Mouse (Mus musculus): ENCODE results near the gene Dll4. TPM values are rescaled to one million over a fixed set of nuclear protein-coding genes. Genes with fewer than 3 reads are reported as not detected.

Gene Dll4
- total RNA-seq, 2 experiments from 2014 or later: 12.6 to 12.9 TPM

Other genes with a start within 250 kb of the Dll4 start
- 1 to 10 TPM; 3.7 to 4.0 TPM for gene Rad51, start 213.0 kb upstream of the Dll4 start, total RNA-seq (2021)
- 1 to 10 TPM; 6.8 to 8.9 TPM for gene Rmdn3, start 168.8 kb upstream of the Dll4 start, total RNA-seq (2021)
- under 1 TPM in 1 of 2 experiments, not detected in 1; 0.72 TPM for gene Gchfr, start 158.0 kb upstream of the Dll4 start, total RNA-seq (2021)
- gene Gm14137, start 151.3 kb upstream of the Dll4 start, total RNA-seq (2021): under 1 TPM in 1 of 2 experiments, not detected in 1; 0.16 TPM
- gene Zfyve19, start 117.2 kb upstream of the Dll4 start, total RNA-seq (2021): 10 to 100 TPM; 13.6 to 21.8 TPM
- 10 to 100 TPM; 11.8 to 11.9 TPM for gene Dnajc17, start 117.0 kb upstream of the Dll4 start, total RNA-seq (2021)
- not detected for gene Ppp1r14d, start 95.9 kb upstream of the Dll4 start, total RNA-seq (2021)
- under 1 TPM; 0.18 to 0.49 TPM for gene Spint1, start 88.4 kb upstream of the Dll4 start, total RNA-seq (2021)
- gene Rhov, start 54.5 kb upstream of the Dll4 start, total RNA-seq (2021): not detected
- gene Vps18, start 37.0 kb upstream of the Dll4 start, total RNA-seq (2021): 1 to 10 TPM; 9.7 to 9.9 TPM
- 10 to 100 TPM in 1 of 2 experiments, 1 to 10 TPM in 1; 7.0 to 18.8 TPM for gene Chac1, start 25.4 kb downstream of the Dll4 start, total RNA-seq (2021)
- 10 to 100 TPM; 12.6 to 16.5 TPM for gene Ino80, start 151.9 kb downstream of the Dll4 start, total RNA-seq (2021)
- under 1 TPM; 0.14 to 0.20 TPM for gene Exd1, start 221.8 kb downstream of the Dll4 start, total RNA-seq (2021)
- 10 to 100 TPM; 55.8 to 57.9 TPM for gene Chp1, start 221.9 kb downstream of the Dll4 start, total RNA-seq (2021)